ENCODE assay signal across 23 mouse cellular contexts in genomic region chr11:43255262-43255661, GRCm38 (mm10).
DNase-seq lines count a peak whose midpoint lies in the region; ATAC-seq and TF ChIP-seq lines count a peak whose summit lies in the region.
"Had no signal": no experiment of that assay in that cellular context is flagged by ENCODE, and none has a peak within 500 bp of the region (broad histone marks: within the 10 kb centered on the region; RNA-seq: fewer than 3 reads in every experiment).

No protein-coding gene starts in this region.

- 0 out of 2 replicates have a peak, but pooled peaks have one; percentile 29 for ATAC-seq in hindbrain, postnatal 0 days
- no peak for ATAC-seq in midbrain, postnatal 0 days (ENCODE audit: low FRiP score)
- no peak for ATAC-seq in midbrain, embryonic 15.5 days (replicated peaks)
- ATAC-seq in megakaryocyte progenitor cell, adult 5-6 weeks (replicated peaks; ENCODE audit: poor library complexity) = no peak
- ATAC-seq: CD4-positive, CD25-positive, alpha-beta regulatory T cell, adult 4 months; forebrain, embryonic 15.5 days; intestine, embryonic 15.5 days had no signal

- 66% methylated on average over 4 of the region's 4 CpGs for WGBS in hindbrain, postnatal 0 days
- 87% methylated on average over 4 of the region's 4 CpGs for WGBS in hindbrain, embryonic 10.5 days
- 73% methylated on average over 4 of the region's 4 CpGs for WGBS in midbrain, postnatal 0 days
- 77% methylated on average over 4 of the region's 4 CpGs for WGBS in midbrain, embryonic 15.5 days

- no peak for TF ChIP-seq CTCF in hindbrain, postnatal 0 days (IDR thresholded peaks at IDR 0.05; ENCODE audit: low read depth)
- TF ChIP-seq CTCF in midbrain, postnatal 0 days (IDR thresholded peaks at IDR 0.05) = no peak

- H3K4me3 ChIP-seq in hindbrain, postnatal 0 days (ENCODE audit: low read length) = no peak overlapping the region
- H3K4me3 ChIP-seq in hindbrain, embryonic 10.5 days = no peak overlapping the region
- H3K4me3 ChIP-seq in midbrain, postnatal 0 days (ENCODE audit: low read depth, low read length) = no peak overlapping the region
- H3K4me3 ChIP-seq in midbrain, embryonic 15.5 days = no peak overlapping the region
- H3K4me3 ChIP-seq: embryonic facial prominence, embryonic 12.5 days; embryonic facial prominence, embryonic 15.5 days; forebrain, embryonic 12.5 days; forebrain, embryonic 15.5 days; heart, embryonic 12.5 days; heart, embryonic 15.5 days; intestine, embryonic 15.5 days had no signal

- no peak overlapping the region for H3K27ac ChIP-seq in hindbrain, postnatal 0 days
- H3K27ac ChIP-seq in hindbrain, embryonic 10.5 days = no peak overlapping the region
- H3K27ac ChIP-seq in midbrain, postnatal 0 days (ENCODE audit: low read depth, low read length) = no peak overlapping the region
- H3K27ac ChIP-seq in midbrain, embryonic 15.5 days = no peak overlapping the region
- H3K27ac ChIP-seq: embryonic facial prominence, embryonic 12.5 days; embryonic facial prominence, embryonic 15.5 days; forebrain, embryonic 12.5 days; forebrain, embryonic 15.5 days; heart, embryonic 15.5 days; intestine, embryonic 15.5 days had no signal

- no peaks in the 10 kb centered on the region for H3K4me1 ChIP-seq in hindbrain, postnatal 0 days (ENCODE audit: insufficient read depth, low read length)
- no peaks in the 10 kb centered on the region for H3K4me1 ChIP-seq in hindbrain, embryonic 10.5 days (replicated peaks)
- H3K4me1 ChIP-seq in midbrain, postnatal 0 days (ENCODE audit: insufficient read depth, low read length) = no peaks in the 10 kb centered on the region
- H3K4me1 ChIP-seq in midbrain, embryonic 15.5 days = no peaks in the 10 kb centered on the region
- H3K4me1 ChIP-seq: embryonic facial prominence, embryonic 12.5 days; embryonic facial prominence, embryonic 15.5 days; forebrain, embryonic 12.5 days; forebrain, embryonic 15.5 days; intestine, embryonic 15.5 days had no signal

- peak; percentile 44 for DNase-seq in hindbrain, postnatal 0 days (ENCODE audit: low spot score)
- no peak for DNase-seq in hindbrain, embryonic 10.5 days (ENCODE audit: low spot score)
- DNase-seq in midbrain, postnatal 0 days (ENCODE audit: low spot score) = peak; percentile 47
- peak; percentile 5 for DNase-seq in retina, embryonic 14.5 days (ENCODE audit: low spot score)
- DNase-seq: adrenal gland, adult 2 months; adrenal gland, postnatal 14 days; cerebellum, adult 2 months; cerebellum, adult 9-11 months; cerebellum, postnatal 25 days; gastrocnemius, postnatal 25 days; heart, adult 18-20 months; heart, postnatal 10 days; heart, postnatal 36 days had no signal

- H3K9ac ChIP-seq in hindbrain, postnatal 0 days (replicated peaks; ENCODE audit: low read length) = no peak overlapping the region
- H3K9ac ChIP-seq in midbrain, postnatal 0 days (replicated peaks; ENCODE audit: low read length, poor library complexity, severe bottlenecking) = no peak overlapping the region
- no peak overlapping the region for H3K9ac ChIP-seq in midbrain, embryonic 15.5 days
- H3K9ac ChIP-seq: embryonic facial prominence, embryonic 12.5 days; embryonic facial prominence, embryonic 15.5 days; forebrain, embryonic 12.5 days; forebrain, embryonic 15.5 days; heart, embryonic 12.5 days; heart, embryonic 15.5 days; intestine, embryonic 15.5 days had no signal

- no peak overlapping the region for H3K4me2 ChIP-seq in hindbrain, postnatal 0 days (ENCODE audit: low read depth, low read length)
- H3K4me2 ChIP-seq in midbrain, postnatal 0 days (ENCODE audit: low read depth, low read length, poor library complexity, severe bottlenecking) = no peak overlapping the region
- no peak overlapping the region for H3K4me2 ChIP-seq in midbrain, embryonic 15.5 days
- H3K4me2 ChIP-seq: embryonic facial prominence, embryonic 12.5 days; embryonic facial prominence, embryonic 15.5 days; forebrain, embryonic 12.5 days; forebrain, embryonic 15.5 days; heart, embryonic 12.5 days; heart, embryonic 15.5 days; intestine, embryonic 15.5 days had no signal

- no peaks in the 10 kb centered on the region for H3K36me3 ChIP-seq in hindbrain, postnatal 0 days (ENCODE audit: insufficient read depth, low read length)
- no peaks in the 10 kb centered on the region for H3K36me3 ChIP-seq in hindbrain, embryonic 10.5 days
- H3K36me3 ChIP-seq in midbrain, postnatal 0 days (ENCODE audit: insufficient read depth, low read length) = no peaks in the 10 kb centered on the region
- no peaks in the 10 kb centered on the region for H3K36me3 ChIP-seq in midbrain, embryonic 15.5 days (replicated peaks)
- H3K36me3 ChIP-seq: embryonic facial prominence, embryonic 12.5 days; embryonic facial prominence, embryonic 15.5 days; forebrain, embryonic 12.5 days; forebrain, embryonic 15.5 days; heart, embryonic 12.5 days; heart, embryonic 15.5 days; intestine, embryonic 15.5 days had no signal

- H3K27me3 ChIP-seq in hindbrain, postnatal 0 days (ENCODE audit: insufficient read depth, low read length) = no peaks in the 10 kb centered on the region
- H3K27me3 ChIP-seq in hindbrain, embryonic 10.5 days (ENCODE audit: insufficient read depth, poor library complexity, severe bottlenecking) = no peaks in the 10 kb centered on the region
- H3K27me3 ChIP-seq in midbrain, postnatal 0 days (ENCODE audit: insufficient read depth, low read length) = no peaks in the 10 kb centered on the region
- no peaks in the 10 kb centered on the region for H3K27me3 ChIP-seq in midbrain, embryonic 15.5 days (replicated peaks)
- H3K27me3 ChIP-seq: embryonic facial prominence, embryonic 12.5 days; embryonic facial prominence, embryonic 15.5 days; forebrain, embryonic 12.5 days; forebrain, embryonic 15.5 days; heart, embryonic 12.5 days; heart, embryonic 15.5 days; intestine, embryonic 15.5 days had no signal

- no peaks in the 10 kb centered on the region for H3K9me3 ChIP-seq in hindbrain, postnatal 0 days (ENCODE audit: low read length)
- H3K9me3 ChIP-seq in hindbrain, embryonic 10.5 days = no peaks in the 10 kb centered on the region
- H3K9me3 ChIP-seq in midbrain, postnatal 0 days (ENCODE audit: low read length) = no peaks in the 10 kb centered on the region
- no peaks in the 10 kb centered on the region for H3K9me3 ChIP-seq in midbrain, embryonic 15.5 days
- H3K9me3 ChIP-seq: embryonic facial prominence, embryonic 12.5 days; embryonic facial prominence, embryonic 15.5 days; forebrain, embryonic 12.5 days; forebrain, embryonic 15.5 days; heart, embryonic 12.5 days; heart, embryonic 15.5 days; intestine, embryonic 15.5 days had no signal
